Mouse (Mus musculus) testis, adult 2 months (tissue): Measurements from ENCODE around the gene Golt1a. TPM values are rescaled to one million over a fixed set of nuclear protein-coding genes. Genes with fewer than 3 reads are reported as not detected.

ENCODE experiments used
- H3K27ac ChIP-seq: fragments of 200-500 bp; 2 replicates; pipeline ENCODE4 v1.5.1; 2012; ENCODE audit warnings: low read depth, low read length; ENCODE audit not compliant: control insufficient read depth, insufficient read depth
- H3K27me3 ChIP-seq: fragments of 200-500 bp; 2 replicates; pipeline ENCODE4 v1.6.1; 2012; ENCODE audit warnings: mild to moderate bottlenecking, low read length, moderate library complexity; ENCODE audit not compliant: control insufficient read depth, insufficient read depth
- H3K36me3 ChIP-seq: fragments of 200-500 bp; 2 replicates; pipeline ENCODE4 v1.6.1; 2012; ENCODE audit warnings: mild to moderate bottlenecking, low read length; ENCODE audit not compliant: control insufficient read depth, insufficient read depth
- H3K4me1 ChIP-seq: fragments of 200-500 bp; 2 replicates; pipeline ENCODE4 v1.6.1; 2012; ENCODE audit warnings: low read length; ENCODE audit not compliant: control insufficient read depth, insufficient read depth
- H3K4me3 ChIP-seq: fragments of 200-500 bp; 2 replicates; pipeline ENCODE4 v1.5.1; 2012; ENCODE audit warnings: low read depth, mild to moderate bottlenecking, low read length, moderate library complexity, mixed read lengths; ENCODE audit not compliant: control insufficient read depth
- CTCF ChIP-seq: fragments of 200-500 bp; IDR thresholded peaks from 2 replicates; pipeline ENCODE4 v1.5.1; 2012; ENCODE audit warnings: low read depth, mild to moderate bottlenecking, inconsistent platforms, low read length, moderate library complexity; ENCODE audit not compliant: control insufficient read depth, insufficient read depth, insufficient replicate concordance
- POLR2A ChIP-seq: fragments of 200-500 bp; IDR thresholded peaks from 2 replicates; pipeline ENCODE4 v1.6.1; 2012; ENCODE audit warnings: low read depth, mild to moderate bottlenecking, inconsistent platforms, low read length, moderate library complexity; ENCODE audit not compliant: control insufficient read depth
- polyA plus RNA-seq: library from polyadenylated mRNA; depleted of rRNA; stranded (reverse); fragments of >200 nt; gene quantifications from 2 replicates; pipeline ENCODE4 v1.2.3, GENCODE M21; 2012; rRNA removed

Gene Golt1a
- polyA plus RNA-seq: 0.46 TPM in 1 of 2 replicates, not detected in the other

DNA sequence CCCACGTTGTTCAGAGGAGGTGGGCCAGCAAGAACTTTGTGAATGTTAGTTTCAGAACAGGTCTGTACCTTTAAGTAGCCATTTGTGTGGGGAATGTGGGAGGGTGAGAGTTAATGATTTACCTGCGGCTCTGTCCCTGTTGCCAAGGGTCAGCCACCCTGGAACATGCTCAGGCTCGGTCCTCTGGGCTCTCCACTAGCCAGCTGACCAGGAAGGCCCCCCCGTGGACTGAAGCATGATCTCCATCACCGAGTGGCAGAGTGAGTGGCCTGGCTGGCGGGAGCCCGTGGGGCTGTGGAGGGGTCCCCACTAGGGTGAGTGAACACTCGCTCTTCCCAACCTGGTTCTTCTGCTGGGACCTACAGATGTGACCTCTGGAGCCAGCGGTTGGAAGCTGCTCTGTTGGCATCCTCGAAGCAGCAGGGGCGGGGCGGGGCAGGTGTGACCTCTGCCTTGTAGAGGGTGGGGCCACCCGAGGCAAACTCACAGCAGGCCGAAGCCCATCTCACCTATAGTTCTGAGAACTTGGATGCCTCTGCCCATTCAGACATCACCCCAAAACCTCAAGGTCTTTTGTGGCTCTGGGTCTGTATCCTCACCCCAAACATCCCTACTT lies at the start of gene Golt1a:
Golt1a (plus strand) TSS at position 149 of the 616 bp plus-strand sequence.
- H3K4me3 ChIP-seq: no peak within 1 kb of the TSS
- H3K4me1 ChIP-seq: no peaks in the 10 kb centered on the region; the same call in 1 of the 2 replicates
- H3K27me3 ChIP-seq: no peaks in the 10 kb centered on the region
- no peaks in the 10 kb centered on the region for H3K36me3 ChIP-seq
- H3K27ac ChIP-seq: no peak within 1 kb of the TSS
- no peak for TF ChIP-seq POLR2A
- TF ChIP-seq CTCF: no peak

GRCm38 (mm10) chr1:133262628-133263027 lies 47.0 kb upstream of the Golt1a start:
- Histone ChIP-seq H3K27ac (no peak overlapping the region), H3K4me3 (no peak overlapping the region), H3K4me1 (no peaks in the 10 kb centered on the region; the same call in none of the 2 replicates), H3K27me3 (no peaks in the 10 kb centered on the region), H3K36me3 (no peaks in the 10 kb centered on the region)
- no peak for TF ChIP-seq CTCF
- TF ChIP-seq POLR2A: no peak

- no peak overlapping the region for H3K4me3 ChIP-seq
- H3K27me3 ChIP-seq: no peaks in the 10 kb centered on the region
- no peaks in the 10 kb centered on the region; the same call in none of the 2 replicates for H3K4me1 ChIP-seq
- no peak overlapping the region for H3K27ac ChIP-seq
- no peaks in the 10 kb centered on the region for H3K36me3 ChIP-seq
- TF ChIP-seq POLR2A (no peak), CTCF (no peak)
These were observed 46.5 kb upstream of the Golt1a start for GRCm38 (mm10) chr1:133263134-133263533.

DNA sequence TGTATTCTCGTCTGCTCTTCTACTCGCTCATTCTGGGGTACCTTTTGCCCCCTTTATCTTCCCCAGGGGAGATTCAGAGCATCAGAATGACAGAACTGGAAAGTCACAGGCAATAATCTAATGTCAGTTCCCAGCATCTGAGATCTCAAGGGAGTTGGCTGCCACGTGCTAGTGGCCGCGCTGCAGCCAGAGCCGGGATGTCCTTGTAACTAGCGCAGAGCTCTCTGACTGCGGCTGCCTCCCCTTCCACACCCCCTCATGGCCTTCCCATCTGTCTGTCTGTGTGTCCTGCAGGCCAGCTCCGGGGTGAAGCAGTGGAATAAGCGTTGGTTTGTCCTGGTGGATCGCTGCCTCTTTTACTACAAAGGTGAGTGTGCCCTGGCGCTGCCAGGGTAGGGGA lies 45.2 kb upstream of the Golt1a start:
- no peaks in the 10 kb centered on the region for H3K27me3 ChIP-seq
- no peak overlapping the region for H3K27ac ChIP-seq
- TF ChIP-seq POLR2A (no peak), CTCF (no peak)
- H3K36me3 ChIP-seq: no peaks in the 10 kb centered on the region
- H3K4me3 ChIP-seq: no peak overlapping the region
- no peaks in the 10 kb centered on the region; the same call in none of the 2 replicates for H3K4me1 ChIP-seq

DNA sequence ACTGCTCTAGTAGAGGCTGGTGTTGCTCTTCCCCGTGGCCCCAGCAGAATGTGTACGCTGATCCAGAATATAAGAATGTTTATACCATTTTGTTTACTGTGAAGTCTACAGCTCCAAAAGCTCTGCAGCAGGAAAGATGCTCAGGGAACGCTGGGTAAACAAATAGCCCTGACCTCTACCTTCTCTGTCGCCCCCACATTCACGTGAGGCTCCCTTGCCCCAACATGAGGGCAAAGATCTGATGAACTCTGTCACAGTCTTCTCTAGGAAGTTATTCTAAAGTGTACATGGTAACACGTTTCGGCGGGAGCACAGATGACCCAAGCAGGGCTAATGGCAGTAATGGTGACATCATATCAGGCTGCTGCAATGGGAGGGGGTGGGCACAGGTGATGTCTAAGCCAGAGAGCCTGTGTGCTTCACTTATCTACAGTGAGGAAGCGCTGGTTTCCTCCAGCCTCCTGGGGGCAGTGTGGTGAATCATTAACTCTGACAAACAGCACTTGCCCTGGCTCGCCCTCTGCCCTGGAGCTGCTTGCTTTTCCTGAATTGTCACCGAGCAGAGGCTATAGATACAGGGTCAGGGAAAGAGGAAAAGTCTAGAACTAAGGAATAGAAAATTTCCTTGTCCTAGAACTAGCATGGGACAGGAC lies 44.4 kb upstream of the Golt1a start:
- TF ChIP-seq POLR2A (no peak), CTCF (no peak)
- H3K4me1 ChIP-seq: no peaks in the 10 kb centered on the region; the same call in none of the 2 replicates
- H3K27me3 ChIP-seq: no peaks in the 10 kb centered on the region
- H3K4me3 ChIP-seq: no peak overlapping the region
- no peaks in the 10 kb centered on the region for H3K36me3 ChIP-seq
- H3K27ac ChIP-seq: no peak overlapping the region

- H3K36me3 ChIP-seq: no peaks in the 10 kb centered on the region
- no peaks in the 10 kb centered on the region; the same call in none of the 2 replicates for H3K4me1 ChIP-seq
- TF ChIP-seq POLR2A: no peak
- H3K27ac ChIP-seq: no peak overlapping the region
- H3K27me3 ChIP-seq: no peaks in the 10 kb centered on the region
- H3K4me3 ChIP-seq: no peak overlapping the region
These were observed 42.5 kb upstream of the Golt1a start for GRCm38 (mm10) chr1:133267094-133267493.

GRCm38 (mm10) chr1:133267813-133268492 lies 41.6 kb upstream of the Golt1a start:
- H3K27me3 ChIP-seq: no peaks in the 10 kb centered on the region
- TF ChIP-seq CTCF (no peak), POLR2A (no peak)
- no peak overlapping the region for H3K27ac ChIP-seq
- H3K4me3 ChIP-seq: no peak overlapping the region
- no peaks in the 10 kb centered on the region; the same call in none of the 2 replicates for H3K4me1 ChIP-seq
- H3K36me3 ChIP-seq: no peaks in the 10 kb centered on the region
